Mouse (Mus musculus) frontal cortex, postnatal 10 days (tissue): ENCODE data around the gene Lhfpl2.

Source experiments
- DNase-seq, 2 experiments: peaks; one replicate each; pipeline ENCODE4 v3.0.0; 2022; ENCODE audit warnings: low spot score in 2 of 2, mixed read lengths in 1 of 2

The Lhfpl2 gene

GRCm38 (mm10) chr13:94174577-94175279 is 117.1 kb downstream of the Lhfpl2 start:
- DNase-seq = no peak

DNA sequence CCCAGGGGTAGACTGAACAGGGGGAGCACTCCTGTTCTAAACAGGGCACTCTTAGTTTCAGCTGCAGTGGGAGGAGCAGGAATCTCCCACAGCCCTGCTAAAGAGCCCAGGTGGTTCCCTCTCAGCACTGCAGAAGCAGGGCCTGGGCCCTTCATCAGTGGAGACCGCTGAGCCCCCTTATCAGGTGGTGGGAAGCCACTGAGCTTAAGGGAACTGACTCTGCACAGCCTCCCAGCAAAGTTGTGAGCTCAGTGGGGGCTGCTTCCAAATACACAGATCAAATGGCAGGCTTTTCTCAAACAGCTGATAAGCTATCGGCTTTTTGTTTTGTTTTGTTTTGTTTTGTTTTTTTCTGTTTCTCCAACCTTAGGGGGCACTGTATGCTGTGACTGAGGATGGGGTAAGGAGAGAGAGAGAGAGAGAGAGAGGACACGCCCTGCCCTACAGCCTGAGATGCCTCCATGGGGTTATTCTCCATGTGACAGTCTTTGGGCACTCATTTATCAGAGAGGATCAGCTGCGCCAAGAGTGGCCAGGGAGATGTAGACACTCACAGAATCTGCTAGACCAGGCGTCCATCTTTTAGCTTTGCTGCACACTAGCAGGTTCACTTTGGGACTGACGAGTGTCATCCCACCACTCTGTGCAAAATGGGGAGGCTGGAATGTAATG is 117.9 kb downstream of the Lhfpl2 start:
- DNase-seq = no peak

- no peak for DNase-seq
Observed at GRCm38 (mm10) chr13:94177148-94177547, 119.6 kb downstream of the Lhfpl2 start.

GRCm38 (mm10) chr13:94178401-94179040 is 120.9 kb downstream of the Lhfpl2 start:
- DNase-seq = peak; percentile 41 to 50

GRCm38 (mm10) chr13:94180477-94181420 is 123.2 kb downstream of the Lhfpl2 start:
- no peak for DNase-seq

DNA sequence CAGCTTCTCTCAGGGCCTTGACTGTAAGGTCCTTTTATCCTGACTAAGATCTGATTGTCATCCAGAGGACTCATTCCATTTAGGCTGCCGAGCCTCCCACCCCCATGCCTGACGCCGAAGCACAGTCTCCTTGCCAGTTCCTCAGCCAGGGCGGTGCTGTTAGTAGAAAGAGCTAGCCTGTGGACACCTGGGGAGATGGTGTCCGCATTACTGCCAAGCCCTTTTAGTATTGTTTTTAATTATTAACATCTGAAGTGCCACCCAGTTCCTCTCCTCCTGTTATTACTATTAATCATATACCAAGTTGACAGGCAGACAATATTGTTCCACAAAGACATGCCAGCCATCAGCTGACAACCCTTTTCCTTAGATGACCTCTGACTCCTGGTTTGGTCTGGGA is 124.4 kb downstream of the Lhfpl2 start:
- no peak for DNase-seq

DNA sequence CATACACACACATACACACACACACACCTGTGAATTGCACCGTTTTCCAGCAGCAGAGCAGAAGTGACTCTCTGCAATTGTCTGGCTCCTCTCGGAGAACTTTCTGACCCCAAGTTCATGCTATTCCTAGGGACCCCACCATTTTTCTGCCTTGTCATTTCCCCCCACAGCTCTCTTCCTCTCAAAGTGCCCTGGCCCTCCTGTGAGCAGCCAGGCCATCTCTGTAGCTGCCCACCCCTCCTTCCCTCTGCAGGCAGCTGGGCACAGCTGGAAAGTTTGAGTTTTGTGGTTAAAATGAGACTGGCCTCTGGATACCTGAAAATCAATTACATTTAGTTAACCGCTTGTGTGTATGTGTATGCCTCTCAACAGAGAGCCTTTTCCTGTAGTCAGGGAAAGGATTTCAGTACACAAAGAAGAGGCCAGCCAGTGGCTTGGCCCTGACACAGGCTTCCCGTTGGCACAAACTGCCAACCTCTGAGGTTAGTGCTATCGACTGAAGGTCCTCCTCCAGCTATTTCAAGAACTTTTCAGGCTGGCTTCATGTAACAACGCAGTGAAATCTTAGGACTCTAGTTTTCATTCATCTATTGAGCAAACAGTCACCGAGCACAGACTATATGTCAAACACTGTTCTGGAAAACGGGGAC is 125.9 kb downstream of the Lhfpl2 start:
- DNase-seq = no peak

DNA sequence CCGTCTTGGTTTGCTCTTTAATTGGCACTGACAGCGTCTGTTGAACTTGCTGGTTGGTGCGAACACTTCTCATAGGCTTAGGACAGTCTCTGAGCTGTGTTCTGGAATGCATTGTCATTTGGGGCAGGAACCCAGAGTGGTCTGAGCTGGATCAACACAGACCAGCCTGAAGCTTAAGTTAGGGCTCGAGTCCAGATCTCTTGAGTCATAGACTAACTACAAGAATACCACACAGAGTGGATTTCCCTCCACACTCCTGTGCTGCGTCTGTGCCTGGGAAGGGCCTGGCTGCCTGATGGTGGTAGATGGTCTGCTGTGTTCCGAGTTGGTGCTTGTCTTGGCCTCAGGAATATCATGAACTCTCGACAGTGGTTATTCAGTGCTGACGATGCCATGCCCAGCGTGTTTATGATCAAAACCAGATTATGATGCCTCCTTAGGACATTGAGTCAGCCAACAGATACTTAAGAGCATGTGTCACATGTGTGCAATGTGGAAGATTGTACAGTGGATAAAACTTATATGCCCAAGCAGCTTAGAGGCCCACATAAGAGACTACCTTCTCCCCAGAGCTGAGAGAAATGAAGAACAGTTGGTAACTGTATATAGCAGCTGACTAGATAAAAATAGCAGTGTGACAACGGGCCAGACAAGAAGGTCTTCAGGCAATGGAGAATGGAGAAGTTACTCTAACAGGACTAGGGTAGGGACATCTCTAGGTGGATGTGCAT is 127.3 kb downstream of the Lhfpl2 start:
- no peak for DNase-seq

GRCm38 (mm10) chr13:94185631-94186030 is 128.0 kb downstream of the Lhfpl2 start:
- no peak for DNase-seq

DNA sequence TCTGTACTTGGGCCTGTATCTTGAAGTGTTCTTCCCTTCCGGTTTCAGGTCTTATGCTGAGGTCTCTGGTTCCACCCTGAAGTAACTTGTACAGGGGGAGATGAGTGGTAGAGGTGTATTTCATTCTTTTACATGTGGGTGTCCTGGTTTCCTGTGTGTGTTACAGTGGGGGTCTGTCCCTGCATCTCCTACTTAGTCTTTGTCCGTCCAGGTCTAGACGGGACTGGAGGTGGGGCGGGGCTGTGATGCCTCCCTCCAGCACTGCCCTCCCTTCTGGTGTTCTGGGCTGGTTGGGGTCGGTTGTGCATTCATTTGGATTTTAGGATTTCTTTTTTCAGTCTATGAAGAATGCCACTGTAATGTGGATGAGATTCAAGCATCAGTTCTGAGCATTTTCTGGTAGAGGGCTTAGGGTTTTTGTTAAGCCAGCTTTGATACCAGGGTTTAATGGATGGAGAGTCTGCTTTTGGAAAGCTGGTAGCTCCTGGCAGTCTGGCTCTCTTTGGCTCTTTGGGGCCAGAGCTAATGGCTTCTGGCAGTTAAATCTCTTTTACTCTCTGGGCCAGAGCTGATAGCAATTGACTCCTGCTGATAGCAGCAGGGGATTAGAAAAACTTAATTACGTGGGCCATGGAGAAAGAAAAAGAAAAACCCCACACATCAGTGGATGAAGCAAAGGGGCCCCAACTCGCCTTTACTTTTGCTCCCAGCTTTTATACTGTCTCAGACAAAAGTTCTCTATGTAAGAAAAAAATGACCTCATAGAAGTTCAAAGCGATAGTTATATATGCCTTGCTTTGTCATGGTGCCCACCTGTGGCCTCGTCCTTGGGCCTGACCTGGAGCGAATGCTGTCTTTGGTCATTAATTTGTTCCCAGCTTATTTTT is 130.8 kb downstream of the Lhfpl2 start:
- DNase-seq = no peak

- DNase-seq = no peak
Observed at GRCm38 (mm10) chr13:94190386-94190785, 132.8 kb downstream of the Lhfpl2 start.

DNA sequence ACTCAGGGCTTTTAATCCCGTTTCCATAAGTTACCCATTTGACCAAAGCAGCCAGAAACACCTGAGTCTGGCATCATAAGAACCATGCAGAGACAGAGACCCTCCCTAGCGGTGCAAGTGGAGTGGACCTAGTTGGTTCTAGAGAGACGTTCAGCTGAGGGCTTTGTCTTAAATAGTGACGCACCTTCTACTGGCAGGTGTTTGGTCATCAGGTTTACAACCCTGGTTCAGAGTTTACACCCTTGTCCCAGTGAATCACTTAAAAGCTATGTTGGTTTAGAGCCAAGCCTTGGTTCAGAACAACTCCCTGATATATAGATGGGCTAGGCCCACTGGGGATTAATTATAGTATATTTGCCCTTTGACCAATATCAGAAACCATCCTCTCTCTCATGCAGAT is 135.6 kb downstream of the Lhfpl2 start:
- DNase-seq = no peak

DNA sequence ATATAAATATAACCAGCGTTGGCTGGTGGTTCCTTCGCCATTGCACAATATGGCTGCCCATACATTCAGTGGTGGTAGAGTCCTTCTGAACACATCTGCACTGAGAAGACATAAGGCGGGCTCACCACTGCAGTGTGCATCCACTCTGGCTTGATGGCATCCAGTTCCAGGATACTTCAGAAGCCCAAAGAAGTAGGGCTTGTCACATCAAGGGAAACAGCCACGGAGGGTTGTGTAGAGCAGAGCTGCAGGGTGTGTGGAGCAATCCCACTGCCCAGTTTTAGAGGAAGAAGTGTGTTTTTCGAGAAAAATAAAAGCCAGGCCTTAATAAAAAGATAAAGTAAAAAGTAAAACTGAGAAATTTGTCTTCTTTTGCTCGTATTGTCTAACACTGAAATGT is 141.0 kb downstream of the Lhfpl2 start:
- no peak for DNase-seq

- no peak for DNase-seq
Observed at GRCm38 (mm10) chr13:94199829-94200228, 142.2 kb downstream of the Lhfpl2 start.

DNA sequence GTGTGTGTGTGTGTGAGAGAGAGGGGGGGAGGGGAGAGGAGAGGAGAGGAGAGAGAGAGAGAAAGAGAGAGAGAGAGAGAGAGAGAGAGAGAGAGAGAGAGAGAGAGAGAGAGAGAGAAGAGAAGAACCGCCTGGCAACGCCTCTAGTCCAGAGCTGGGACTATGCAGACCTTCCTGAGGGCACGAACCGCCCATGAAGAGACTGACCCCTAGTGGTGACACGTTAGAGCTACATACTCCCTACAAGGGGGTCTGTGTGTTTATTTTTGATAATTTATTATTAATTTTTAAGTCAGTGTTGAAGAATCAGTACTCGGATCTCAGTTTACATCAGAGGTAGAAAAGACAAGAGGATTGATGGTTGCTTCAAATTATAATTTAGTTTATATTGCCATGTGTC is 147.6 kb downstream of the Lhfpl2 start:
- no peak for DNase-seq

- no peak for DNase-seq
Observed at GRCm38 (mm10) chr13:94207973-94208372, 150.4 kb downstream of the Lhfpl2 start.

DNA sequence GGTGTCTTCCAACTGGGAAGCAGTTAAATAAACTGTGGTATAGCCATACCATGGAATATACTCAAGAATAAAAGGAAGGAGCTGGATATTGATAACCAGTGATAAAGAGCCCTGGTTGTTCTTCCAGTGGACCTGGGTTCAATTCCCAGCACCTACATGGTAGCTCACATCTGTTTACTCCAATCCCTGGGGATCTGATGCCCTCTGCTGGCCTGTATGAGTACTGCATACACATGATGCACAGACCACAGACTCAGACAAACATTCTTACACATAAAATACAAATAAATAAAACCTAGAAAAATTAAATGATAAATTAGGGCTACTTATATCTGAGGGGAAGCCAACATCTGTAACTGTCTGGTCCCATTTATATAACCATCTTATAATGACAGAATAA is 151.3 kb downstream of the Lhfpl2 start:
- no peak for DNase-seq

- no peak for DNase-seq
Observed at GRCm38 (mm10) chr13:94211236-94212119, 153.9 kb downstream of the Lhfpl2 start.

- no peak for DNase-seq
Observed at GRCm38 (mm10) chr13:94212179-94212578, 154.6 kb downstream of the Lhfpl2 start.
